Mouse (Mus musculus): ENCODE measurements around the gene Tmem213. TPM values are rescaled to one million over a fixed set of nuclear protein-coding genes. Genes with fewer than 3 reads are reported as not detected.

The Tmem213 gene
- total and polyA plus RNA-seq, 3 experiments: not detected

DNA sequence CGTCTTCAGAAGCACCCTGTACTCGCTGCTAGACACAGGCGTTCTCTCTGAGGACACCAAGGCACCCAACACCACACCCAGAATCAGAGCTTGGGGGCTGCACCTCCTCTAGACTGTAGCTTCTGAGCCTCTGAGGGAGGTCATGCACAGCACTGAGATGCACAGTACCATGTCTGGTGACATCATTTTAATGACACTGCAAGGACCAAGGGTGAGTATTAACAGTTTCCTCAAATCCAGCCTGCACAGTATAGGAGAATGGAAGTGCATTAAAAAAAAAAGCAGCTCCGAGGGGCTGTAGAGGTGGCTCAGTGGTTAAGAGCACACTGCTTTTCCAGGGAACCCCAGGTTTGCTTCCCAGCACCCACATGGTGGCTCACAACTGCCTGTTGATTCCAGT, 50.5 kb downstream of the Tmem213 start:
- H3K4me1 ChIP-seq (ENCODE audit: control insufficient read depth in 1 of 2, insufficient read depth in 2 of 2, low read length in 2 of 2): peaks cover 0 to 2% of the 10 kb centered on the region in 2 experiments; a peak in 1 of 4 replicates
- no peaks in the 10 kb centered on the region for H3K79me2 ChIP-seq (ENCODE audit: control insufficient read depth, insufficient read depth, low read length, poor library complexity)
- H3K9ac ChIP-seq (ENCODE audit: control insufficient read depth, low read depth, low read length, poor library complexity, severe bottlenecking): no peak overlapping the region
- TF ChIP-seq ETS1 (IDR thresholded peaks at IDR 0.05; ENCODE audit: low read depth, low read length) (no peak), ELF1 (IDR thresholded peaks at IDR 0.05; ENCODE audit: low read depth, low read length) (no peak), USF2 (IDR thresholded peaks at IDR 0.05; ENCODE audit: borderline replicate concordance in 1 of 2, insufficient read depth in 1 of 2, low read depth in 1 of 2, low read length in 2 of 2) (no peak), GATA1 (IDR thresholded peaks at IDR 0.05; ENCODE audit: low read depth, low read length) (no peak), E2F4 (IDR thresholded peaks at IDR 0.05; ENCODE audit: borderline replicate concordance, low read depth, low read length) (no peak), JUND (IDR thresholded peaks at IDR 0.05; ENCODE audit: low read depth, low read length) (no peak), BHLHE40 (IDR thresholded peaks at IDR 0.05; ENCODE audit: borderline replicate concordance, low read depth, low read length) (no peak), GABPA (IDR thresholded peaks at IDR 0.05; ENCODE audit: low read depth, low read length) (no peak), ZMIZ1 (IDR thresholded peaks at IDR 0.05; ENCODE audit: low read depth, low read length) (no peak), RCOR1 (IDR thresholded peaks at IDR 0.05; ENCODE audit: low read depth, low read length) (no peak), UBTF (IDR thresholded peaks at IDR 0.05; ENCODE audit: borderline replicate concordance, insufficient read depth, low read depth, low read length) (no peak), MXI1 (IDR thresholded peaks at IDR 0.05; ENCODE audit: low read depth, low read length) (no peak), TBP (IDR thresholded peaks at IDR 0.05; ENCODE audit: low read depth, low read length) (no peak), MEF2A (IDR thresholded peaks at IDR 0.05; ENCODE audit: extremely low read depth, insufficient replicate concordance, low read depth, low read length, poor library complexity, severe bottlenecking) (no peak), CHD1 (IDR thresholded peaks at IDR 0.05; ENCODE audit: low read depth, low read length) (no peak)
- DNase-seq (ENCODE audit: low read depth, low spot score): no peak
- H3K9me3 ChIP-seq (replicated peaks; ENCODE audit: insufficient read depth, low read length): no peaks in the 10 kb centered on the region
- no peaks in the 10 kb centered on the region for H3K27me3 ChIP-seq (ENCODE audit: control insufficient read depth in 1 of 2, insufficient read depth in 2 of 2, low read length in 2 of 2)
- no peak overlapping the region for H3K4me3 ChIP-seq (ENCODE audit: control insufficient read depth in 1 of 2, insufficient read depth in 1 of 2, low read depth in 2 of 2, low read length in 2 of 2)
- no peak overlapping the region for H3K27ac ChIP-seq (ENCODE audit: control insufficient read depth, low read depth, low read length)
- H3K36me3 ChIP-seq (ENCODE audit: control insufficient read depth in 1 of 2, insufficient read depth in 2 of 2, low read length in 2 of 2): no peaks in the 10 kb centered on the region

DNA sequence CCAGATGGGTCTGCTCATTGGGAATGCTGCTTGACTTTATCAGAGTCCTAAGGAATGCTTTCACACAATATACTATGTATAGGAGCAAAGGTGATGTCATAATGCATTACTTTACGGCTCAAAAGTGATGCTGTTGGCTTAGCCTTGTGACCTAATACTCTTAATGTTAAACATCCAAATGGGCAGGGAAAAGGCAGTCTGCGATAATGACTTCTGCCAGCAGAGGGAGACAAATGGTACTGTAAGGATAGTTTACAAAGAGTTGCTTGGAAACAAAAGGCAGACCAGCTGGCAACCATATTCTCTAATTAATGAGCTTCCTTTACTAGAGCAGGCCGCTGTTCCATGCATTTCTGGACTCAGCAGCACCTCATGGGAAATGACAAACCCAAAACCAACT, 51.0 kb downstream of the Tmem213 start:
- peak overlapping the region; percentile 37; the same call in 1 of the 2 replicates for H3K9ac ChIP-seq (ENCODE audit: control insufficient read depth, low read depth, low read length, poor library complexity, severe bottlenecking)
- no peaks in the 10 kb centered on the region for H3K9me3 ChIP-seq (replicated peaks; ENCODE audit: insufficient read depth, low read length)
- peaks cover 0 to 2% of the 10 kb centered on the region in 2 experiments; a peak in 1 of 4 replicates for H3K4me1 ChIP-seq (ENCODE audit: control insufficient read depth in 1 of 2, insufficient read depth in 2 of 2, low read length in 2 of 2)
- peak; percentile 87 for DNase-seq (ENCODE audit: low read depth, low spot score)
- H3K36me3 ChIP-seq (ENCODE audit: control insufficient read depth in 1 of 2, insufficient read depth in 2 of 2, low read length in 2 of 2): no peaks in the 10 kb centered on the region
- no peaks in the 10 kb centered on the region for H3K79me2 ChIP-seq (ENCODE audit: control insufficient read depth, insufficient read depth, low read length, poor library complexity)
- no peaks in the 10 kb centered on the region for H3K27me3 ChIP-seq (ENCODE audit: control insufficient read depth in 1 of 2, insufficient read depth in 2 of 2, low read length in 2 of 2)
- H3K4me3 ChIP-seq (ENCODE audit: control insufficient read depth in 1 of 2, insufficient read depth in 1 of 2, low read depth in 2 of 2, low read length in 2 of 2): peak overlapping the region in 1 of 2 experiments; percentile 12; a peak in 1 of 4 replicates
- 0 out of 2 replicates have a peak overlapping the region, but pooled peaks have one; percentile 0 for H3K27ac ChIP-seq (ENCODE audit: control insufficient read depth, low read depth, low read length)
- peak; percentile 86 for TF ChIP-seq RAD21 (IDR thresholded peaks at IDR 0.05; ENCODE audit: low read depth, low read length)
- peak; percentile 87 for TF ChIP-seq SIN3A (IDR thresholded peaks at IDR 0.05; ENCODE audit: low read length)
- TF ChIP-seq ZC3H11A (IDR thresholded peaks at IDR 0.05; ENCODE audit: low read depth, low read length): peak; percentile 76
- no peak for TF ChIP-seq MAFK (IDR thresholded peaks at IDR 0.05; ENCODE audit: borderline replicate concordance, low read depth, low read length)
- no peak for TF ChIP-seq JUND (IDR thresholded peaks at IDR 0.05; ENCODE audit: low read depth, low read length)
- TF ChIP-seq MAZ (IDR thresholded peaks at IDR 0.05; ENCODE audit: low read depth, low read length): no peak
- TF ChIP-seq MXI1 (IDR thresholded peaks at IDR 0.05; ENCODE audit: low read depth, low read length): no peak
- TF ChIP-seq TBP (IDR thresholded peaks at IDR 0.05; ENCODE audit: low read depth, low read length): no peak
- peak; percentile 91 for TF ChIP-seq SMC3 (IDR thresholded peaks at IDR 0.05; ENCODE audit: low read depth, low read length)
- peak; percentile 44 to 91 (median 91) for TF ChIP-seq CTCF (IDR thresholded peaks at IDR 0.05 in 2 of 3, conservative IDR thresholded peaks at IDR 0.05 in 1 of 3; ENCODE audit: control insufficient read depth in 1 of 3, insufficient read depth in 1 of 3, low read depth in 2 of 3, low read length in 3 of 3, poor library complexity in 1 of 3, severe bottlenecking in 1 of 3)

Data from MEL (cell line).